Mouse (Mus musculus) stomach, postnatal 0 days (tissue): ENCODE results near the gene Utp6. TPM values are rescaled to one million over a fixed set of nuclear protein-coding genes. Genes with fewer than 3 reads are reported as not detected.

ENCODE experiments used
- ATAC-seq: fragments of 200-750 bp; cut with Nextera tagmentation; 2 replicates; pipeline ENCODE4 v1.8.0; 2017; ENCODE audit not compliant: low FRiP score, low TSS enrichment
- DNase-seq: peaks from one replicate; pipeline ENCODE4 v3.0.0-alpha.2; 2016; ENCODE audit warnings: low spot score
- H3K27ac ChIP-seq: fragments of 300-500 bp; sonication (generic); replicated peaks from 2 replicates; pipeline ENCODE4 v1.5.1; 2014; ENCODE audit warnings: mild to moderate bottlenecking, control low read depth
- H3K27me3 ChIP-seq: fragments of 300-500 bp; sonication (generic); 2 replicates; pipeline ENCODE4 v1.6.1; 2014; ENCODE audit warnings: low read length; ENCODE audit not compliant: control insufficient read depth, insufficient read depth
- H3K36me3 ChIP-seq: fragments of 300-500 bp; sonication (generic); 2 replicates; pipeline ENCODE4 v1.6.1; 2014; ENCODE audit warnings: low read length, mixed read lengths; ENCODE audit not compliant: control insufficient read depth, insufficient read depth
- H3K4me1 ChIP-seq: fragments of 300-500 bp; sonication (generic); replicated peaks from 2 replicates; pipeline ENCODE4 v1.6.1; 2014; ENCODE audit warnings: antibody characterized with exemption; ENCODE audit not compliant: control insufficient read depth, insufficient read depth
- H3K4me2 ChIP-seq: fragments of 300-500 bp; sonication (generic); replicated peaks from 2 replicates; pipeline ENCODE4 v1.6.1; 2014; ENCODE audit warnings: low read depth, mild to moderate bottlenecking, control low read depth, moderate library complexity
- H3K4me3 ChIP-seq: fragments of 300-500 bp; sonication (generic); 2 replicates; pipeline ENCODE4 v1.5.1; 2014; ENCODE audit warnings: low read depth, low read length, control low read depth
- H3K9ac ChIP-seq: fragments of 300-500 bp; sonication (generic); 2 replicates; pipeline ENCODE4 v1.6.1; 2014; ENCODE audit warnings: mild to moderate bottlenecking, low read length, control low read depth, mixed read lengths
- H3K9me3 ChIP-seq: fragments of 300-500 bp; sonication (generic); 2 replicates; pipeline ENCODE4 v1.6.1; 2016; ENCODE audit warnings: low read length; ENCODE audit not compliant: control insufficient read depth
- CTCF ChIP-seq: IDR thresholded peaks from 2 replicates; pipeline ENCODE4 v1.5.1; 2016; ENCODE audit warnings: antibody characterized with exemption, low read depth, mild to moderate bottlenecking, moderate library complexity
- EP300 ChIP-seq: optimal IDR thresholded peaks from 2 replicates; pipeline ENCODE3; 2016; ENCODE audit warnings: antibody characterized with exemption
- WGBS: fragments of 180-500 bp; shearing (Covaris S2); extraction: QIAGEN DNeasy Blood & Tissue Kit; methylation state at CpG from one replicate; pipeline ENCODE4 v1.1.7; 2014; 5-methylcytosine and 5-hydroxymethylcytosine counted together
- polyA plus RNA-seq: library from polyadenylated mRNA; unstranded; fragments of >200 nt; fragmentation: Nextera tagmentation; extraction: Ambion mirVana; gene quantifications from 2 replicates; pipeline ENCODE4 v1.2.1, GENCODE M21; 2015

Utp6 gene
- polyA plus RNA-seq, 1 experiment from 2014 or later: 25.5 TPM

- Histone ChIP-seq H3K36me3 (peaks cover 19% of the 10 kb centered on the region), H3K4me1 (no peaks in the 10 kb centered on the region), H3K9ac (no peak overlapping the region), H3K27ac (no peak overlapping the region), H3K4me2 (no peak overlapping the region), H3K4me3 (no peak overlapping the region), H3K9me3 (no peaks in the 10 kb centered on the region), H3K27me3 (no peaks in the 10 kb centered on the region)
- peak; percentile 43; the same call in 1 of the 2 replicates for TF ChIP-seq CTCF
- no peak for TF ChIP-seq EP300
- 79% methylated on average over 9 of the region's 9 CpGs for WGBS
- ATAC-seq (no peak), DNase-seq (no peak)
These were observed 26.4 kb downstream of the Utp6 start for GRCm38 (mm10) chr11:79935766-79936165.

- no peak for TF ChIP-seq EP300
- no peak for TF ChIP-seq CTCF
- WGBS: 77% methylated on average over 1 of the region's 1 CpGs
These were observed 39.4 kb downstream of the Utp6 start for GRCm38 (mm10) chr11:79922766-79923165.

DNA sequence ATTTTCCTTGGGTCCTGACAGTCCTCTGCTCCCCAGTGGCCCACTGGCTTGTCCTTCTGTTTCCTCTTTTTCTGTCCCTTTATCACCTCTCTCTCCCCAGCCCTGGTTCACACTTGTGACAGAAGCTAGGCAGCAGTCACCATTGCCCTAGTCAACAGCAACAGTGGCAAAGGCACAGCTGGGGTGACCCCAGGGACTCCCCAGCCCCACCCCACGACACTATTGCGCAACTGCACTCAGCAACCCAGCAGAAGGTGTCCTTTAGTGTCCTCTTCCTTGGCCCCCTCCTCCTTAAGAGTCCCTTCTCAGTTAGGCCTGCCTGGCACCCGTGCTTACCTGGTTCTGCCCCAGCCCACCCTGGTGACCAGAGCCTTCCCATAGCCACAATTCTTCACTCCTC is 40.0 kb downstream of the Utp6 start:
- 85% methylated on average over 3 of the region's 3 CpGs for WGBS
- Histone ChIP-seq H3K9ac (no peak overlapping the region), H3K36me3 (no peaks in the 10 kb centered on the region), H3K27me3 (no peaks in the 10 kb centered on the region), H3K27ac (no peak overlapping the region), H3K9me3 (no peaks in the 10 kb centered on the region), H3K4me3 (no peak overlapping the region), H3K4me1 (no peaks in the 10 kb centered on the region), H3K4me2 (no peak overlapping the region)
- no peak for DNase-seq
- ATAC-seq: no peak
- TF ChIP-seq CTCF: no peak
- TF ChIP-seq EP300: no peak

More at GRCm38 (mm10) chr11:79922766-79923165, 39.4 kb downstream of the Utp6 start:
- no peak overlapping the region for H3K9ac ChIP-seq
- H3K27me3 ChIP-seq: no peaks in the 10 kb centered on the region
- no peaks in the 10 kb centered on the region for H3K9me3 ChIP-seq
- ATAC-seq (no peak), DNase-seq (no peak)
- H3K4me3 ChIP-seq: no peak overlapping the region
- H3K4me2 ChIP-seq: no peak overlapping the region
- no peaks in the 10 kb centered on the region for H3K36me3 ChIP-seq
- H3K27ac ChIP-seq: no peak overlapping the region
- H3K4me1 ChIP-seq: no peaks in the 10 kb centered on the region

GRCm38 (mm10) chr11:79920505-79921025 is 41.6 kb downstream of the Utp6 start:
- 14% methylated on average over 5 of the region's 5 CpGs for WGBS
- Histone ChIP-seq H3K27ac (peak overlapping the region; percentile 70), H3K9ac (no peak overlapping the region), H3K4me1 (no peaks in the 10 kb centered on the region), H3K36me3 (no peaks in the 10 kb centered on the region), H3K4me2 (peak overlapping the region; percentile 32; the same call in 1 of the 2 replicates), H3K4me3 (no peak overlapping the region), H3K9me3 (no peaks in the 10 kb centered on the region), H3K27me3 (no peaks in the 10 kb centered on the region)
- DNase-seq (peak; percentile 21), ATAC-seq (0 out of 2 replicates have a peak, but pooled peaks have one; percentile 50)
- no peak for TF ChIP-seq EP300
- no peak for TF ChIP-seq CTCF

GRCm38 (mm10) chr11:79919685-79920504 is 42.3 kb downstream of the Utp6 start:
- Histone ChIP-seq H3K27me3 (no peaks in the 10 kb centered on the region), H3K36me3 (no peaks in the 10 kb centered on the region), H3K4me1 (no peaks in the 10 kb centered on the region), H3K27ac (peak overlapping the region; percentile 70), H3K4me3 (peak overlapping the region; percentile 15; the same call in 1 of the 2 replicates), H3K9me3 (no peaks in the 10 kb centered on the region), H3K9ac (no peak overlapping the region), H3K4me2 (peak overlapping the region; percentile 32; the same call in 1 of the 2 replicates)
- WGBS: 10% methylated on average over 13 of the region's 13 CpGs
- TF ChIP-seq CTCF (peak; percentile 99), EP300 (no peak)
- DNase-seq (peak; percentile 85), ATAC-seq (peak; percentile 76)

DNA sequence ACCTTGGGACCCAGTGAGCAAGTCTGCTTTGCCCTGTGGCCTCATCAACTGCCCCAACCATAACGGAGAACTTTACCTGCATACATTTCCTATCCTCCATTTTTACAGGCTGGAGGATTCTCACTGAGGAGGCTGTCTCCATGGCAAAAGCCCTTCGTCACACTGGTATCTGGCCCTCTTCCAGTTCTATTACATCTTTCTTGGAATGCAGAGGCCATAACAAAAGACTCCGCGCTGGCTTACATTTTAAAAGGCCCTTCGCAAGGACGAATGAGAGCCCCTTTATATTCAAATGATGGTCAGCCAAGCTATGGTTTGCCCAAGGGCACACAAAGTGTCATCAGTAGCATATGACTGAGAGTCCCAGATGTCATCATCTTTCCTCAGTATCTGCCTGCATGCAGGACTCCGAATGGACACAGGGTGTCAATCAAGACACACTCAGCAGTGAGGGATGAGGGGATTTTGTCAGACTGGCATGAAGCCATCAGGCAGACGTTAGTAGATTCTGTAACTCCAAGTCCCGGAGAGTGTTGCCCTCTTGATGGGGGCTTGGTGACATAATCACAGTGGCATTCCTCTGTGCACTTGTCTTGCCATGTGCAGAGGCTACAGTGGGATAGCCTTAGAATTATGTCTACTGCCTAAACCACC is 46.4 kb downstream of the Utp6 start:
- DNase-seq: no peak
- no peak for TF ChIP-seq EP300
- no peak for TF ChIP-seq CTCF
- 59% methylated on average over 9 of the region's 9 CpGs for WGBS
- Histone ChIP-seq H3K9me3 (no peaks in the 10 kb centered on the region), H3K4me3 (no peak overlapping the region), H3K27ac (no peak overlapping the region), H3K9ac (no peak overlapping the region), H3K4me2 (no peak overlapping the region), H3K36me3 (no peaks in the 10 kb centered on the region), H3K4me1 (no peaks in the 10 kb centered on the region), H3K27me3 (no peaks in the 10 kb centered on the region)
- no peak for ATAC-seq
